Comparison of ENCODE assay signal across 13 mouse cellular contexts in genomic region chr5:146779931-146780330, GRCm38 (mm10). TPM values are rescaled to one million over a fixed set of nuclear protein-coding genes. Genes with fewer than 3 reads are reported as not detected.
DNase-seq lines count a peak whose midpoint lies in the region; ATAC-seq and TF ChIP-seq lines count a peak whose summit lies in the region.
"Had no signal": no experiment of that assay in that cellular context is flagged by ENCODE, and none has a peak within 500 bp of the region (broad histone marks: within the 10 kb centered on the region; RNA-seq: fewer than 3 reads in every experiment).

No protein-coding gene starts in this region.

- H3K4me2 ChIP-seq in kidney, embryonic 16.5 days (replicated peaks; ENCODE audit: low read depth, low read length) = no peak overlapping the region
- no peak overlapping the region for H3K4me2 ChIP-seq in liver, postnatal 0 days (ENCODE audit: low read depth, low read length)
- no peak overlapping the region for H3K4me2 ChIP-seq in stomach, embryonic 14.5 days (replicated peaks; ENCODE audit: low read depth, low read length)
- H3K4me2 ChIP-seq in hindbrain, embryonic 13.5 days = no peak overlapping the region

- ATAC-seq in kidney, embryonic 16.5 days (ENCODE audit: low FRiP score, low TSS enrichment) = no peak
- peak; percentile 57 for ATAC-seq in liver, postnatal 0 days
- ATAC-seq in stomach, embryonic 14.5 days (ENCODE audit: insufficient number of reproducible peaks, insufficient read depth, low FRiP score, low read depth) = peak; percentile 81
- no peak for ATAC-seq in hindbrain, embryonic 13.5 days (ENCODE audit: low FRiP score)

- 68% methylated on average over 5 of the region's 5 CpGs for WGBS in kidney, embryonic 16.5 days
- 42% methylated on average over 5 of the region's 5 CpGs for WGBS in liver, postnatal 0 days (ENCODE audit: insufficient replicate concordance)
- 58% methylated on average over 5 of the region's 5 CpGs for WGBS in stomach, embryonic 14.5 days
- 94% methylated on average over 5 of the region's 5 CpGs for WGBS in hindbrain, embryonic 13.5 days

- H3K27ac ChIP-seq in kidney, embryonic 16.5 days (ENCODE audit: low read length) = no peak overlapping the region
- H3K27ac ChIP-seq in liver, postnatal 0 days (ENCODE audit: low read depth) = no peak overlapping the region
- H3K27ac ChIP-seq in stomach, embryonic 14.5 days (ENCODE audit: low read length) = 0 out of 2 replicates have a peak overlapping the region, but pooled peaks have one; percentile 6
- no peak overlapping the region for H3K27ac ChIP-seq in hindbrain, embryonic 13.5 days

- H3K9me3 ChIP-seq in kidney, embryonic 16.5 days (ENCODE audit: low read length) = no peaks in the 10 kb centered on the region
- no peaks in the 10 kb centered on the region for H3K9me3 ChIP-seq in liver, postnatal 0 days (ENCODE audit: low read length)
- no peaks in the 10 kb centered on the region for H3K9me3 ChIP-seq in stomach, embryonic 14.5 days (ENCODE audit: control insufficient read depth, low read depth, low read length)
- H3K9me3 ChIP-seq in hindbrain, embryonic 13.5 days = no peaks in the 10 kb centered on the region
- H3K9me3 ChIP-seq: megakaryocyte, embryonic 14.5 days had no signal

- peaks cover 55% of the 10 kb centered on the region for H3K4me1 ChIP-seq in kidney, embryonic 16.5 days (ENCODE audit: insufficient read depth, low read length)
- peaks cover 34% of the 10 kb centered on the region for H3K4me1 ChIP-seq in liver, postnatal 0 days (ENCODE audit: insufficient read depth)
- H3K4me1 ChIP-seq in stomach, embryonic 14.5 days (ENCODE audit: control insufficient read depth, insufficient read depth, low read length) = peaks cover 13% of the 10 kb centered on the region; the same call in 1 of the 2 replicates
- H3K4me1 ChIP-seq in hindbrain, embryonic 13.5 days (replicated peaks) = peaks cover 18% of the 10 kb centered on the region; the same call in 1 of the 2 replicates

- H3K9ac ChIP-seq in kidney, embryonic 16.5 days (replicated peaks; ENCODE audit: low read length) = no peak overlapping the region
- H3K9ac ChIP-seq in liver, postnatal 0 days (replicated peaks) = no peak overlapping the region
- no peak overlapping the region for H3K9ac ChIP-seq in stomach, embryonic 14.5 days (replicated peaks; ENCODE audit: low read depth, low read length)
- H3K9ac ChIP-seq in hindbrain, embryonic 13.5 days = no peak overlapping the region

- H3K4me3 ChIP-seq in kidney, embryonic 16.5 days (ENCODE audit: low read length) = no peak overlapping the region
- no peak overlapping the region for H3K4me3 ChIP-seq in liver, postnatal 0 days (ENCODE audit: low read depth, low read length)
- no peak overlapping the region for H3K4me3 ChIP-seq in stomach, embryonic 14.5 days (ENCODE audit: low read depth, low read length)
- no peak overlapping the region for H3K4me3 ChIP-seq in hindbrain, embryonic 13.5 days
- H3K4me3 ChIP-seq: megakaryocyte, embryonic 14.5 days had no signal

- peaks cover 3% of the 10 kb centered on the region; the same call in 1 of the 2 replicates for H3K36me3 ChIP-seq in kidney, embryonic 16.5 days (ENCODE audit: insufficient read depth, low read length)
- no peaks in the 10 kb centered on the region for H3K36me3 ChIP-seq in liver, postnatal 0 days (replicated peaks; ENCODE audit: insufficient read depth, low read length)
- H3K36me3 ChIP-seq in stomach, embryonic 14.5 days (ENCODE audit: control insufficient read depth, insufficient read depth, low read length) = no peaks in the 10 kb centered on the region; the same call in 1 of the 2 replicates
- H3K36me3 ChIP-seq in hindbrain, embryonic 13.5 days = peaks cover 4% of the 10 kb centered on the region; the same call in 1 of the 2 replicates

- TF ChIP-seq EP300 in liver, postnatal 0 days (IDR thresholded peaks at IDR 0.05; ENCODE audit: low read depth) = no peak

- H3K27me3 ChIP-seq in kidney, embryonic 16.5 days (ENCODE audit: insufficient read depth, low read length) = no peaks in the 10 kb centered on the region
- H3K27me3 ChIP-seq in liver, postnatal 0 days (ENCODE audit: insufficient read depth, low read length) = no peaks in the 10 kb centered on the region
- H3K27me3 ChIP-seq in stomach, embryonic 14.5 days (ENCODE audit: control insufficient read depth, insufficient read depth, low read length) = no peaks in the 10 kb centered on the region
- H3K27me3 ChIP-seq in hindbrain, embryonic 13.5 days = no peaks in the 10 kb centered on the region
- H3K27me3 ChIP-seq: megakaryocyte, embryonic 14.5 days had no signal

- TF ChIP-seq CTCF in liver, postnatal 0 days (IDR thresholded peaks at IDR 0.05; ENCODE audit: low read depth) = no peak

- peak; percentile 53 for DNase-seq in kidney, adult 18-20 months
- DNase-seq in kidney, adult 9 months = peak; percentile 71
- peak; percentile 55 for DNase-seq in liver, postnatal 0 days
- DNase-seq in cerebellum, postnatal 4 days (ENCODE audit: low spot score in 2 of 2) = no peak
- DNase-seq in thymus, postnatal 10 days (ENCODE audit: low spot score in 2 of 2) = no peak
- DNase-seq: adrenal gland, postnatal 10 days; cerebellum, postnatal 25 days; gastrocnemius, postnatal 36 days; spleen, adult 18-20 months had no signal

RNA-seq across cellular contexts. Expression of gene Usp12, which starts 14.9 kb away (rescaled TPM):
- polyA plus RNA-seq in kidney, embryonic 16.5 days (2015; fragmentation: Nextera tagmentation; extraction: Ambion mirVana) = 22.1 and 23.0 TPM in 2 replicates
- 6.8 and 6.9 TPM in 2 replicates for polyA plus RNA-seq in liver, postnatal 0 days (2015; fragmentation: Nextera tagmentation; extraction: Ambion mirVana)
- polyA plus RNA-seq in stomach, embryonic 14.5 days (2014; fragmentation: Nextera tagmentation; extraction: Ambion mirVana) = 12.8 and 13.1 TPM in 2 replicates
- polyA plus RNA-seq in hindbrain, embryonic 13.5 days (2015; fragmentation: Nextera tagmentation; extraction: Ambion mirVana) = 14.6 and 15.2 TPM in 2 replicates

RNA-seq across cellular contexts. Expression of gene Rpl21, which starts 52.8 kb away (rescaled TPM):
- 457 and 459 TPM in 2 replicates for polyA plus RNA-seq in kidney, embryonic 16.5 days (2015; fragmentation: Nextera tagmentation; extraction: Ambion mirVana)
- polyA plus RNA-seq in liver, postnatal 0 days (2015; fragmentation: Nextera tagmentation; extraction: Ambion mirVana) = 281 and 298 TPM in 2 replicates
- polyA plus RNA-seq in stomach, embryonic 14.5 days (2014; fragmentation: Nextera tagmentation; extraction: Ambion mirVana) = 738 and 754 TPM in 2 replicates
- polyA plus RNA-seq in hindbrain, embryonic 13.5 days (2015; fragmentation: Nextera tagmentation; extraction: Ambion mirVana) = 378 and 384 TPM in 2 replicates

Comparison
In these comparisons a context has a peak if more than half of its experiments do, and no peak if none do; other contexts are left out.
1. DNase-seq: peak in kidney, adult 18-20 months (single experiment), kidney, adult 9 months (single experiment) and liver, postnatal 0 days (single experiment); none in cerebellum, postnatal 4 days (0 of 2) and thymus, postnatal 10 days (0 of 2).
2. ATAC-seq: peak in liver, postnatal 0 days (single experiment) and stomach, embryonic 14.5 days (single experiment); none in kidney, embryonic 16.5 days (single experiment) and hindbrain, embryonic 13.5 days (single experiment).